Mouse (Mus musculus) heart, postnatal 36 days (tissue): ENCODE data around the gene F8. TPM values are rescaled to one million over a fixed set of nuclear protein-coding genes. Genes with fewer than 3 reads are reported as not detected.
"Not testable (repeated sequence)": the region's sequence is repeated elsewhere in the genome, so short reads cannot be mapped to it uniquely, and the experiment has no call there.

Experiments
- DNase-seq, 2 experiments: peaks; one replicate each; pipeline ENCODE4 v3.0.0; 2021 to 2022
- intact Hi-C: fragments of 180-260 bp; cut with DNase I; formaldehyde crosslinking; loops from one replicate; pipeline ENCODE4 v1.15.1; 2025
- total RNA-seq, 2 experiments: library from RNA; stranded (reverse); gene quantifications; 2 replicates each; pipeline ENCODE4 v1.2.3; 2021

F8 gene
- total RNA-seq: 1 to 10 TPM; 1.4 to 1.9 TPM

DNA sequence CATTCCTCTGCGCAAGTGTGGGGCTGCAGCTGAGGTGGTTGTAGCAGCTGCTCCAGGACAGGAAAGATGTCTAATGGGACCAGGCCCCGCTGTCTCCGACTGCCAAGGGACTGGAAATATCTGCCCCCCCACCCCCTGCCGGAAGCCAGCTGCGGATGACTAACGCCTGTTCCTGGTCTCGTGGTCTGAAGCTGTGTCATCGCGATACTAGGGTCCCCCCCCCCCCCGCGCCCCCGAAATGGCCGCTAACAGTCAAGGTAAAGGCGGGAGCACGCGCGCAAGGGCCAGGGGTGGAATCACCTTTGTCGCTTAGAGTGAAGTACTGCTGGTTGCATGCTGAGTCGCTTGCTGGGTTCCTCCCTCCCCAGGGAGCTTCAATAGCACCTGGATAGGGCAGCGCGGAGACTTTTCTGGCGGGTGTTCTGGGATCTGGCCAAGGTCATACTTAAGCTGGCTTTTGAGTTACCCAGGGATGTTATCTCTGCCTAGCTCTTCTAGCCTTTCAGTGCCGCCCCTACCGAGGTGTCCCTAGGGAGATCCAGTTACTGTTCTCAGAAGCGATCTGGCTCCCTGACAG lies at the start of gene F8, which contains the start of gene Fundc2:
Gene F8 (minus strand): TSS at position 421 of the 577 bp plus-strand sequence.
Gene Fundc2 (plus strand): TSS at position 205 of the 577 bp plus-strand sequence.
- peak; percentile 57 to 70 for DNase-seq
- intact Hi-C loops: loop anchor here (5.0 kb wide), 1 partner anchor 35 kb away; the partner anchor contains the start of genes Brcc3, Cmc4 and Mtcp1

DNA sequence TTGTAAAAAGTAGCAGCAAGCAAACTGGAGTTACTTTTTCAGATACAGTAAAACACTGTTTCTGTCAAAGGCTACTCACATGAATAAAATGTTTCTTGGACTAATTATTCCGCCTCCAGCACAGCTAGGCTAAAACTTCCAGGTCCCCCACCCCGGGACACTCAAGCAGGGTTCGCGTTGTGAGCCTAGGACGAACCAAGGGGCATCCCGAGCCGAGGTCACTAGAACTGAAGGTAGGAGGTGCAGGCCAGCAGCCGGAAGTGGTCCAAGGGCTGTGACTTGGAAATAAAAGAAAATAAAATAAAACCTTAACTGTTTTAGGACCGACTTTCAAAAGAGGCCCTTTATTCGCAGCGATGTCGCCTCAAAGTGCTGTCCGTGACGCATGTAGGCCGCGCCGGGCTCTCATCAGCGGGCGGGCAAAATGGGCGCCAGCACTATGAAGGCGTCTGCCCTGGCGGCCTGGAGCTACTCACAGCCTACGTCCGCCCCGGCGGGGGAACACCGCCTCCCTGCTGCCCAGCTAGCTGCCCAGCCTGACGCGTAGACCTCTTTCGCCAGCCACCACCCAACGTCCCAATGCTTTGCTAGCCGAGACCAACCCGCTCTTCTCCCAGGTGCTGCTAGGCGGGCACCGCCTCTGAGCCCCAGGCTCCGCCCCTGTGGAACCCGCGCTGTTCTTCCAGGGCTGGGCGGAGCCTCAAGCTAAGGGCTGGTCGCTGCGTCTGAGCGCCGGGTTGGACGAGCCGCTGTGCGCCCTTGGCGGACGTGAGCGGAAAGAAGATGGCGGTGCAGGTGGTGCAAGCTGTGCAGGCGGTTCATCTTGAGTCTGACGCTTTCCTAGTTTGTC lies 33.7 kb upstream of the F8 start, which contains the start of the genes Cmc4, Mtcp1 and Brcc3:
Gene Cmc4 (minus strand): TSS at position 649 of the 850 bp plus-strand sequence.
Gene Mtcp1 (minus strand): TSS at position 653 of the 850 bp plus-strand sequence.
Gene Brcc3 (plus strand): TSS at position 693 of the 850 bp plus-strand sequence.
- intact Hi-C loops: loop anchor here (5.0 to 10.0 kb wide), 2 partner anchors 34 to 99 kb away; partner anchors contain the start of genes F8, Fundc2 and Vbp1
- peak; percentile 77 to 85 for DNase-seq

DNA sequence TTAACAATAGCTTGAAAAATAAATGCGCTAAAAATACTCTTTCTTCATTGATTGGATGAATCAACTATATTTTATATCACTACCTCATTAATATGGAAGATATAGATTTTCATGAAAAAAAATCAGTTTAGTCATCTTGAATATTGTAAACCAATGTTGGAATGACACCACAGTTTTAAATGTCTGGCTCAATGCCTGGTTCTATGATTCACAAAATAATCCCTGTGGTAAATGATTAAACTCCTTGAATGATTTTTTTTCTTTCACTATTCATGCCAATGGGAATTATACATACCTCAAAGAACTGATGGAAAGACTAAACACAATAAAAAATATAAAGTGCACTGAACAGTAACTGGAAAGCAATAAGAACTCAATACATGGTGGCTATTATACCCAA lies 27.3 kb upstream of the F8 start:
- no peak for DNase-seq
- intact Hi-C loops: loop anchor here (10.0 kb wide), 1 partner anchor 105 kb away; the partner anchor contains the start of gene Vbp1

DNA sequence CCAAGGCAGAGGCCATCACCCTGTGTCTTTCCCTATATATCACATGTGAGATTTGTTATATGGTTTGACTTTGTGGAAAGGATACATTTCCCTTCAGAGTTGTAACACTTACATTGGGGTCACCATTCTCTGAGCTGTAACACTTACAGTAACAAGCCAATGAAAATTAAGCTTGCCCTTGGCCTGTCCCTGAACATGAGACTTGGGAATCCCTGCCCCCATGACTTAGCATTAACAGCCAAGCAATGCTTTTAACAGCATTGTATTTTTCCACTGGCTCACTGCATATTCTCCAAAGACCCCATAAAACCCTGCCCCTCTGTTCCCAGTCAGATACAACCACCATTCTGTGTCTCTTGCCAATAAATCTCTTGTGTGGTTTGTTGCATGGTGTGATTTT lies 20.9 kb upstream of the F8 start:
- intact Hi-C loops: no loop called here
- no peak for DNase-seq

DNA sequence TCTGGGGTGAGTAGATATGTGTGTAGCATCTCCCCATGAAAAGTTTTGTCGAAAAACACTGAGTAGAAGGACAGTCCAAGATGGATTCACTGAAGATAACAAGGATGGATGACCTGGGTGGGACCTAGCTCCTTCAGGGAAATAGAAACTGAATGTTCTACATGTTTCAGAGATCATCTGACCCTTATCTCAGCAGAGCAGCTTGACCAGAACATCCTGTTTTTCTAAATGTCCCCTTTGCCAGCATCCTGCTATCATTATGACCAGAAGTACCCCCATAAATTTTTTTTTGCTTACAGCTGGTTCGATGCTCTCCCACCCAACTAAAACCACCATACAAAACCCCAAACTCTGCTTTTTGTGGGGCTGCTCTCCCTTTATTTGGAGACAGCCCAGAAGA lies 20.3 kb upstream of the F8 start:
- intact Hi-C loops: no loop called here
- no peak for DNase-seq

DNA sequence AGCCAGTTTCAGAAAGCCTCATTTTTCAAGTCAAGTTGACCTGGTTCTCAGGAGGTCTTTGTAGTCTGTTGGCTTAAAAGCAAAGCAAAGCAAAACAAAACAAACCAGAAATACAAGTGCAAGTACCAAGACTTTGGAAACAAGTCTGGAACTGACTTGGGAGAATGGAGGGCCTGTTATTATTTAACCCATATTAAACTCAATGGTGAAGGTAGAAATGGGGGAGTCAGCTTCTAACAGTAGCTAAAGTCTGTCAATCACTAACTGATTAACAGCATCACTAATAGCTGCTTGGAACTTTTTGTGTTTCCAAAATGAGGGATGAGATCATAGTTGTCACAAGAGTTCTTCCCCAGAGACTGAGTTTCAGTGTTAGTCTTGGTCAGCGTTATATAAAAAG lies 17.1 kb upstream of the F8 start:
- intact Hi-C loops: loop anchor here (10.0 kb wide), 1 partner anchor 285 kb away; no protein-coding TSS in a partner anchor

DNA sequence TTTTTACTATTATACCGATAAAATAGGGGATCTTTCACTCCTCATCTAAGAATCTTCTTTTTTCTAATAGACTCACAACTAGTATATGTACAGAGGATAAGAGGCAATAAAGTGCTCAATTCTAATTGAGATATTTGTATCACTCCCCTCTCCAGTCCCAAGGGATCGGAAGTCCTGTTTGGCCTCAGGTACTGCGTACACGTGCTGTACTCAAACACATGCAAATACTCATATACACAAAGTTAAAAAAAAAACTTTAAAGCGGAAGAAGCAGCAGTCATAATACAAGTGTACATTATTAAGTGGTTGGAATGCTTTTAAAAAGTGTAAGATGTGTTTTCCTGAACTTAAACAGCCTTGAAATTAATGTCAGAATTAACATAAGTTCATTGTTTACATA lies 716 bp downstream of the F8 start:
- no peak for DNase-seq
- intact Hi-C loops: loop anchor here (5.0 kb wide), 1 partner anchor 36 kb away; the partner anchor contains the start of genes Brcc3, Cmc4 and Mtcp1

More for the DNA sequence above, 17.1 kb upstream of the F8 start:
- no peak for DNase-seq

DNA sequence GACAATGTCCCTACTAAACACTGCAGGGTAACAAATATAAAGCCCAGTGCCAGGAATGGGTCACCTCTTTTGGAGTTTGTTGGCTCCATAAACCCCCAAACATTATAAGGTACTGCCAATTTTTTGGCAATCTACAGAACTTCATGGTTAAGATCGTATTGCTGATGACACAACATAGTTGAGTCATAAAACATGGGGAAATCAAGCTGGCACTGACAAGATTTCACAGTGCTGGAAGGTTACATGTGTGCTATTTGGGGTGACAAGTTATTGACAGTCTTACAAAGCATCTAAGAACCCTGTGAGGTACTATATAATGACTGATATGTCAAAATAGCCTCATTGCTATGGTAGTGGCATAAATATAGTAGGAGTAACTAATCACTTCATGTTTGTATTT lies 1.2 kb downstream of the F8 start:
- intact Hi-C loops: loop anchor here (5.0 kb wide), 1 partner anchor 36 kb away; the partner anchor contains the start of genes Brcc3, Cmc4 and Mtcp1
- DNase-seq: no peak

DNA sequence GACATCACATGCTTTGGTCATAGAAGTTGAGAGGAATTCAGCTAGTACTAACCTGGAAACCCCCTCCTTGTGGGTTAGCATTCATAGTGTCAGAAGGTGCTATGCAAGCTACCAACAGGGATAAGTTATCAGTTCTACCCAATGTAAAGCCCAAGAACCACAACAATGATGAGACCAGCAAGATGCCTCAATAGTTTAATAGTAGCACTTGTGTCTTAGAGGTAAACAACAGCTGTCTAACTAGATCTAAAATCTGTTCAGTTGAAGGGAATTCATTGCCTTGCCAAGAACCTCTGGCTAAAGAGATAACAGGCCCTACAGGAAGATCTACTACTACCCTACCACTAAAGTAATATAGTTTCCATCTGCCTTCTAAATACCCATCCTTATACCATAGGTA lies 5.6 kb downstream of the F8 start:
- no peak for DNase-seq
- intact Hi-C loops: no loop called here

DNA sequence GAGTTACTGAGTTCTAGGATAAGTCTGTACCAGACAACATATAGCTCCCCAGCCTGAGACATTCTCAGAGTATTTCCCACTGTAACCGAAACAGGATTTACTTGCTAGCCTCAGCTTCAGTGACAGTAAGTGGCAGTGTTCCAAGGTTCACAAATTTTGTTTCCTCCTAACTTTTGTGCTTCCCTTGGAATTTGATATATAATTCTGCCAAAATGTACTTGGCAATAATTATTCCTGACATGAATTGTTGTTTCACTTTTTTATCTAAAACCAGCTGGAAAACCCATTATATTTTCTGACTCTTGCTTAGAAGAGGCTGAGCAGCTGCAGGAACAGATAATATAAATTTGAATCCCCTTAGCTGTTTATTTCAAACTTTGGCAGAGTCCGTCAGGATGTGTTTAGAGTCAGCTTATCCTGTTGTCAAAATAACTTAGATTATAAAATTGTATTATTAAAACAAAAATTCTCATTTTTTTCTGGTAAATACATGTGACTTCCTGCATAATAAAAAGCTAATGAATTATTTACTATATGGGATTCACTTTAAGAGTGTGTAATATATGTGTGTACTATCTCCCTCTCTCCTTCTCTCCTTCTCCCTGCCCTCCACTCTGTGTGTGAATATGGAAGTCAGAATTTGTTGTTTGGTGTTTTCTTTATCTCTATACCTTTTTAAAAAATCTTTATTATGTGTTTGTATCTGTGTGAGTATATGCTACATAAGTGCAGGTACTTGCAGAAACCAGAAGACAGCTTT lies 9.6 kb downstream of the F8 start:
- peak in 1 of 2 experiments; percentile 2 for DNase-seq
- intact Hi-C loops: no loop called here

DNA sequence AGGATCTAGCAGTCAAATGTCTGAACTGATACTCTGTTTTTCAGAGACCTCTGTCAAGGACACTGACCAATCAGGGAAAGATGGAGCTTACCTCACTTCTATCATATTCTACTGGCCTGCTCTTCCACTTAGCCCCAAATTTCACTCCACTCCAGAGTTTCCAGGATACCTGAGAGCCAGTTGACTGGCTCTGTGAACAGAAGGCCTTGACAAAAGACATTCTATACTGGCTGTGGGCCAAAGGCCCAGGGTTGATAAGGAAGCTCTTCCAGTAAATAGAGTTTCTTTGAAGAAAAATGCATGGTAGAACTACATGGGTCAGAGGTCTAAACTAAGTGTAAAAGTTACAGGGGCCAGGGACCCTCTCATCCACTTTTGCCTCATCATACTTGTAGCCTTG lies 12.2 kb downstream of the F8 start:
- intact Hi-C loops: no loop called here
- DNase-seq: no peak

DNA sequence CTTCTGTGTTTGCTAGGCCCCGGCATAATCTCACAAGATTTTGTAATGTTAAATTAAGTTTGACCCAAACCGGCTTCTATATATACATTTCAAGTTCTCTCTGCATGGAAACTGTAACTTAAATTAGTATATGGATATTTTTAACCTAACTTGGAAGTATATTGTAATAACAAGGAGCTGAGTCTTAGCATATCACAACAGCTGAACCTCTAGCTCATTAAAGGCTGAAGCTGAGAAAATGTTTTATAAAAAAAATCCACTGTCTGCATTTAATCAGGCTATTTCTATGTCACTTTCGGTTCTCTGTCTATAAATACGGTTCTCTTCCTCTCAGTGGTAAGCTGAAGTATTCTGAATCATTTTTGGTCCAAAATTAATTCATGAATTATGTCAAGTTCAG lies 58.9 kb downstream of the F8 start:
- no peak for DNase-seq
- intact Hi-C loops: no loop called here

DNA sequence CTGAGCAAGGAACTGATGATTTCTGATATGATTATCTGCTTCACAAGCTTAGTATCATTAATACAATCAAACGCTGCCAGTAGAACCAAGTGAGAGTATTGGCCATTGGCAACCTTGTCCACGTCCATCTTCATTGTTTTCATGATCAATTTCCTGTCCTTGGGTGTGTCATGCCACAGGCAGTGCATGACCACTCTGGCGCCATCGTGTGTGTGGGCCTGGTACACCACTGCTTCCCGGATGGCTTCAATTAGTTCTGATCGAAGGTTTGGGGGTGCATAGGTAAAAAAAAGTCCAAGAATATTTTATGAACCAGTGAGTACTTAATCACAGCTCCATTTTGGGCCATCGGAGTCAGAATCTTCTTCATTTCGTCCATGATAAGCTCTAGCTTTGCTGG lies 110.7 kb downstream of the F8 start:
- intact Hi-C loops: no loop called here
- DNase-seq: no peak

DNA sequence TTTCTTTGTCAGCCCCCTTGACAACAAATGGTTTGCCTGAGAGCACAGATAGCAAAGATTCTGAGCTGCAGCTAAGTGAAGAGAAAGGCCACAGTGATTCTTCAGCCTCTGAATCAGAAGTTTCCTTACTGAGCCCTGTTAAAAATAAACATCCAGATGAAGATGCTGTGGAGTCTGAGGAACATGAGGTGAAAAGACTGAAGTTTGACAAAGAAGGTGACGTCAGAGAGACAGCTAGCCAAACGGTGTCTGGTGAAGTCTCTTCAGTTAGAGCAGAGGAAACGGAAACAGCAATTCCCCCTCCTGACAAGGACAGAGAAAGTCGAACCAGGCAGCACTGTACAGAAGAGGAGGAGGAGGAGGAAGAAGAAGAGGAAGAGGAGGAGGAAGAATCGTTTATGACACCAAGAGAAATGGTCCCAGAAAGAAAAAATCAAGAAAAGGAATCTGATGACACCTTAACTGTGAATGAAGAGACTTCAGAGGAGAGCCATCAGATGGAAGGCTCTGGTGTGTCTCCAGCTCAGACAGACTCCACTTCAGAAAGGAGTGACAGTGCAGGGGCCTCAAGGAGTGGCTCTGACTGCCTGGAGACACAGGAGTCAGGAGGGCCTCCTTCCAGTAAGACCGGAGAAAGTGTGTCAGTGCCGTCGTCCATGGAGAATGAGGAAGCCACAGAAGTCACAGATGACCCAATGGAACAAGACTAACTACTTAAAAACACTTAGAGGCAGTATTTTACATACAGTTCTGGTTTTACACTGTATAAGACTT lies 148.6 kb downstream of the F8 start:
- DNase-seq, intact Hi-C loops: not testable (repeated sequence)

DNA sequence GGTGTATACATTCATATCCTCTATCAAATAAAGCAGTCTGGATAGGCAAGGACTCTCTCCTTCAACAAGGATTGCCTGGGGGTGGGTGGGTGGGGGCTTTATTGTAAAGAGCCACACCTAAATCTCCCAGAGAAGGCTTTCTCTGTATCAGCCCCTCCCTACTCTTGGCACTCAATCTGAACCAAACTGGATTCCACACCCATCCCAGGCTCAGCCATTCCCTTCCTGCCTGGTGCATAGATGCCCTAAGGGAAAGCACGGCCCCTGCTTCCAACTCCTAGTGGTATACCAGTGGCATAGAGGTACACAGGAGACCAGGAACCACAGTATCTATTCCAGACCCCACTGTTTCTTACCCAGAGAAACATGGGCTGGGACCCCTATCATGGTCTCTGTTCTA lies 151.0 kb downstream of the F8 start:
- intact Hi-C loops: no loop called here
- no peak for DNase-seq

DNA sequence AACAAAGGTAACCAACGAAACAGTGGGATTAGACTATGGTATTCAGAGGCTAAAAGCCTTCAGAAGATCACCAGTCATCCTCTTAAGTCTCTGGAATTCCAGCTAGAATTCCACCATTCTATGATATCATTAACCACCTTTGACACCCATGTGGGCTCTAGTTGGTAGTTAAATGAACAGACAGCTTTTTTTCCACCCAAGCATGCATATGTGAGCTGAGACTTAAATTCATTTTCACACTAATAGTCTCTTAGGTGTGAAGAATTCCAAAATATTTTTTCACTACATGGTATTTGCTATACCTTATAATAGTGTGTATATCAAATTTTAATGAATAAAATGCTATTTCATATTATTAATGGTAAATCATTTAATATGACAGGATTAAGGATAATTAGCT lies 218.7 kb downstream of the F8 start, which contains the start of gene Smim9:
Gene Smim9 (minus strand): TSS at position 101 of the 400 bp plus-strand sequence.
- intact Hi-C loops: no loop called here
- no peak for DNase-seq

DNA sequence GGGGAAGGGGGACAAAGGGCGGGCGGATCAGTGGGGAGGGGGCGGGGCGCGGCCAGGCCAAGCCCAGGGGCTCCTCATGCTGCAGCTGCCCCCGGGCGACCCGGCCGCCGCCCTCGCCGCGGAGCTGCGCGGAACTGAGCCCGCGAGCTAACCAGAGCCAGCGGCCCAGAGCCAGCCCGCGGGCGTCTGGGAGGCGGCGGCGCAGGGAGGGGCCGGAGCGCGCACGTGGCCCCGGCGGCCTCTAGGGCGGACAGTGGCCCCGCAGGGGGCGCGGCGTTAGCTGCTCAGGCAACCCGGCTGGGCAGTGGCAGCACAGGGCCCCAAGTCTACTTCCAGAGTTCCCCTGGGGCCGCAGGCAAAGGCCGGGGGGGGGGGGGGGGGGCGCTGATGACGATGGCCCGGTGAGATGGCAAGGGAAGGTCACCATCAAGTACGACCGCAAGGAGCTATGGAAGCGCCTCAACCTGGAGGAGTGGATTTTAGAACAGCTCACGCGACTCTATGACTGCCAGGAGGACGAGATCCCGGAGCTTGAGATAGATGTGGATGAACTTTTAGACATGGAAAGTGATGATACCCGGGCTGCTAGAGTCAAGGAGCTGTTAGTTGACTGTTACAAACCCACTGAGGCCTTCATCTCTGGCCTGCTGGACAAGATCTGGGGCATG lies 226.7 kb downstream of the F8 start:
- intact Hi-C loops: no loop called here
- DNase-seq: peak; percentile 38 to 52

DNA sequence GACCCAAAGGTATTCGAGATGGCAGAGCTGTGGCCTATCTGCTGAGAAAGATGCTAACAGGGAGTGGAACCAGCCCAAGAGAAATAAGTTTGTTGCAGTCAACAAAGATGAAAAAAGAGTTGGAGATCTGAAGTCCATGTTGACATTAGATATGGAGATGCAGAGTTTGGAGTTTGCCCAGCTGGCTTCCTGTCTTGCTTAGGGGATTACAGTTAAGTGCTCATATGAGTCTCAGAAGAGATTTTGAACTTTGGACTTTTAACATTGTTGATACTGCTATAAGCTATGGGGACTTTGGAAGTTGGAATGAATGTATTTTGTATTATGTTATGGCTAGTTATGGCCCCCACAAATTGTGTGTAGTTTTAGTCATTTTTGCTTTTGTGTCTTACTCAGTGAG lies 230.2 kb downstream of the F8 start:
- intact Hi-C loops: no loop called here
- DNase-seq: no peak

DNA sequence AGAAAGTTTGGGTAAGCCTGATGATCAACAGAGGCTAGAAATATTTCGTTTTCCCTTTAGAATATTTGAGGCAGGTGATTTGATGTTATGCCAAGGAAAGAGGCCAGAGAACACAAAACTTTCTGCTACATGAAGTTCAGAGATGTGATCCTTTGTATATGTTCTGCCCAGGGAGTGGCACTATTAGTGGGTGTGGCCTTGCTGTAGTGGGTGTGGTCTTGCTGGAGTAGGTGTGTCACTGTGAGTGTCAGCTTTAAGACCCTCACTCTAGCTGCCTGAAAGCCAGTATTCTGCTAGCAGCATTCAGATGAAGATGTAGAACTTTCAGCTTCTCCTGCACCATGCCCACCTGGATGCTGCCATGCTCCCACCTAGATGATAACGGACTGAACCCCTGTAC lies 232.1 kb downstream of the F8 start:
- DNase-seq: no peak
- intact Hi-C loops: no loop called here
